Mouse (Mus musculus) heart, postnatal 0 days (tissue): Measurements from ENCODE around the gene Ube2q1.

ENCODE experiments used
- CTCF ChIP-seq: IDR thresholded peaks from 2 replicates; pipeline ENCODE4 v1.5.1; 2016; ENCODE audit warnings: antibody characterized with exemption, control low read depth, low read depth
- EP300 ChIP-seq: IDR thresholded peaks from 2 replicates; pipeline ENCODE4 v1.6.1; 2016; ENCODE audit warnings: antibody characterized with exemption, low read depth

DNA sequence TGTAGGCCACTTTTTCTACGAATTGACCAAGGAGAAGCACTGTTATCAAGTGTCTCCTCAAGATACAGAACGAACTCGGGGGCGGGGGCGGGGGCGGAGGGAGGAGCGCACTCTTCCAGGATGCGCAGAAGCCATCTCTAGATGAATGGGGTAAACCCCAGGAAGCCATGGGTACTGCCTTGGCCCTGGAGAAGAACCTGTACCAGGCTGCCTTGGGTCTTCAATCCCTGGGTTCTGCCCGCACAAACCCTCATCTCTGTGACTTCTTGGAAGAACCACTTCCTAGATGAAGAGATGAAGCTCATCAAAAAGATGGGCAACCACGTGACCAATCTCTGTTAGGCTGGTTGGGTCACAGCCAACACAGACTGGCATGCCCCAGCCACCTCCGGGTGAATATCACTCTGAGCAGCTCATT is 47.7 kb downstream of the Ube2q1 start:
- TF ChIP-seq CTCF (no peak), EP300 (no peak)
